In genomic region chr9:122389287-122389920, GRCm38 (mm10) we compare ENCODE assay signal across 25 mouse cellular contexts.
"Had no signal": no experiment of that assay in that cellular context is flagged by ENCODE, and none has a peak within 500 bp of the region (broad histone marks: within the 10 kb centered on the region; RNA-seq: fewer than 3 reads in every experiment).

No protein-coding gene starts in this region.

- H3K27me3 ChIP-seq: heart, embryonic 12.5 days; hindbrain, embryonic 13.5 days; hindbrain, embryonic 15.5 days; kidney, embryonic 15.5 days; limb, embryonic 13.5 days; limb, embryonic 15.5 days; liver, embryonic 13.5 days; liver, embryonic 15.5 days had no signal

- H3K27ac ChIP-seq: heart, embryonic 10.5 days; hindbrain, embryonic 13.5 days; hindbrain, embryonic 15.5 days; kidney, embryonic 15.5 days; kidney, postnatal 0 days; layer of hippocampus, adult 2 months; left cerebral cortex, adult 2 months; limb, embryonic 13.5 days; limb, embryonic 15.5 days; liver, embryonic 13.5 days; liver, embryonic 15.5 days had no signal

- H3K4me2 ChIP-seq: heart, embryonic 12.5 days; hindbrain, embryonic 13.5 days; hindbrain, embryonic 15.5 days; kidney, embryonic 15.5 days; limb, embryonic 13.5 days; limb, embryonic 15.5 days; liver, embryonic 13.5 days; liver, embryonic 15.5 days had no signal

- ATAC-seq: inflammation-experienced regulatory T-cells, adult 6 months had no signal

- H3K9me3 ChIP-seq: heart, embryonic 10.5 days; hindbrain, embryonic 13.5 days; hindbrain, embryonic 15.5 days; kidney, embryonic 15.5 days; limb, embryonic 15.5 days; liver, embryonic 13.5 days; liver, embryonic 15.5 days had no signal

- H3K4me3 ChIP-seq: heart, embryonic 10.5 days; heart, embryonic 12.5 days; hindbrain, embryonic 13.5 days; hindbrain, embryonic 15.5 days; kidney, embryonic 15.5 days; layer of hippocampus, adult 2 months; left cerebral cortex, adult 2 months; limb, embryonic 13.5 days; limb, embryonic 15.5 days; liver, embryonic 13.5 days; liver, embryonic 15.5 days had no signal

- H3K36me3 ChIP-seq: heart, embryonic 10.5 days; heart, embryonic 12.5 days; hindbrain, embryonic 13.5 days; hindbrain, embryonic 15.5 days; limb, embryonic 13.5 days; limb, embryonic 15.5 days had no signal

- DNase-seq: gastrocnemius, postnatal 14 days; gastrocnemius, postnatal 36 days; heart, adult 18-20 months; heart, postnatal 14 days; heart, postnatal 36 days; kidney, adult 11 months; kidney, adult 2 months; kidney, adult 9 months; kidney, postnatal 25 days; kidney, postnatal 4 days; left cerebral cortex, postnatal 4 days; liver, embryonic 13.5 days; lung, adult 18-20 months had no signal

- H3K4me1 ChIP-seq: hindbrain, embryonic 13.5 days; hindbrain, embryonic 15.5 days; kidney, embryonic 15.5 days; limb, embryonic 13.5 days; limb, embryonic 15.5 days; liver, embryonic 13.5 days had no signal

- H3K9ac ChIP-seq: heart, embryonic 12.5 days; hindbrain, embryonic 13.5 days; hindbrain, embryonic 15.5 days; kidney, embryonic 15.5 days; limb, embryonic 13.5 days; limb, embryonic 15.5 days; liver, embryonic 13.5 days; liver, embryonic 15.5 days had no signal
